Mouse (Mus musculus): ENCODE measurements at regions not wholly inside any gene's neighbourhood (a gene's known extent, or its start where the extent isn't known, plus 50 kb on each side); places are given as distances from the start of the nearest gene placed in this dataset.

GRCm38 (mm10) chrX:21433501-21433900 is 50.8 kb upstream of the Agtr2 start:
- no peak overlapping the region for H3K4me2 ChIP-seq
- H3K36me3 ChIP-seq (replicated peaks) = no peaks in the 10 kb centered on the region
- H3K9me3 ChIP-seq = no peaks in the 10 kb centered on the region
- no peak overlapping the region for H3K4me3 ChIP-seq
- no peak overlapping the region for H3K9ac ChIP-seq
- no peak overlapping the region for H3K27ac ChIP-seq
- no peaks in the 10 kb centered on the region for H3K4me1 ChIP-seq
- no peak for ATAC-seq (replicated peaks)
- no peaks in the 10 kb centered on the region for H3K27me3 ChIP-seq (replicated peaks)

Measured in midbrain, embryonic 15.5 days (tissue).